Mouse (Mus musculus) embryonic facial prominence, embryonic 12.5 days (tissue): Measurements from ENCODE around the gene Gm1043. TPM values are rescaled to one million over a fixed set of nuclear protein-coding genes. Genes with fewer than 3 reads are reported as not detected.

Experiments used
- ATAC-seq: fragments of 200-750 bp; cut with Nextera tagmentation; 2 replicates; pipeline ENCODE4 v1.8.0; 2017; ENCODE audit not compliant: insufficient number of reproducible peaks, insufficient read depth, low FRiP score, low TSS enrichment
- H3K27ac ChIP-seq: fragments of 300-500 bp; sonication (generic); 2 replicates; pipeline ENCODE4 v1.5.1; 2016; ENCODE audit warnings: mild to moderate bottlenecking
- H3K27me3 ChIP-seq: fragments of 300-500 bp; sonication (generic); 2 replicates; pipeline ENCODE4 v1.6.1; 2016; ENCODE audit warnings: mild to moderate bottlenecking, moderate library complexity
- H3K36me3 ChIP-seq: fragments of 300-500 bp; sonication (generic); 2 replicates; pipeline ENCODE4 v1.6.1; 2016; ENCODE audit warnings: mild to moderate bottlenecking
- H3K4me1 ChIP-seq: fragments of 300-500 bp; sonication (generic); 2 replicates; pipeline ENCODE4 v1.6.1; 2016
- H3K4me2 ChIP-seq: fragments of 300-500 bp; sonication (generic); replicated peaks from 2 replicates; pipeline ENCODE4 v1.6.1; 2016; ENCODE audit warnings: mild to moderate bottlenecking, moderate library complexity
- H3K4me3 ChIP-seq: fragments of 300-500 bp; sonication (generic); 2 replicates; pipeline ENCODE4 v1.5.1; 2016; ENCODE audit warnings: mild to moderate bottlenecking
- H3K9ac ChIP-seq: fragments of 300-500 bp; sonication (generic); 2 replicates; pipeline ENCODE4 v1.6.1; 2016; ENCODE audit warnings: mild to moderate bottlenecking, moderate library complexity
- H3K9me3 ChIP-seq: fragments of 300-500 bp; sonication (generic); 2 replicates; pipeline ENCODE4 v1.6.1; 2016; ENCODE audit warnings: mild to moderate bottlenecking, moderate library complexity
- WGBS: fragments of 180-500 bp; shearing (Covaris S2); methylation state at CpG from one replicate; pipeline ENCODE4 v1.1.7; 2016; 5-methylcytosine and 5-hydroxymethylcytosine counted together
- polyA plus RNA-seq: library from polyadenylated mRNA; unstranded; fragments of >200 nt; fragmentation: Nextera tagmentation; extraction: Ambion mirVana; gene quantifications from 2 replicates; pipeline ENCODE4 v1.2.1, GENCODE M21; 2016

The Gm1043 gene
- polyA plus RNA-seq, 1 experiment from 2014 or later = not detected

- Histone ChIP-seq H3K9me3 (no peaks in the 10 kb centered on the region), H3K4me2 (no peak overlapping the region), H3K9ac (no peak overlapping the region), H3K27ac (no peak overlapping the region), H3K27me3 (no peaks in the 10 kb centered on the region), H3K36me3 (no peaks in the 10 kb centered on the region), H3K4me3 (no peak overlapping the region), H3K4me1 (no peaks in the 10 kb centered on the region)
- WGBS = 85% methylated on average over 9 of the region's 9 CpGs
- no peak for ATAC-seq
Measured at GRCm38 (mm10) chr5:37212938-37213708, 128.0 kb downstream of the Gm1043 start.

GRCm38 (mm10) chr5:37213709-37214103 lies 128.5 kb downstream of the Gm1043 start:
- no peaks in the 10 kb centered on the region for H3K4me1 ChIP-seq
- no peaks in the 10 kb centered on the region for H3K9me3 ChIP-seq
- H3K4me3 ChIP-seq = no peak overlapping the region
- H3K36me3 ChIP-seq = no peaks in the 10 kb centered on the region
- H3K27me3 ChIP-seq = no peaks in the 10 kb centered on the region
- no peak overlapping the region for H3K27ac ChIP-seq
- no peak overlapping the region for H3K4me2 ChIP-seq
- 73% methylated on average over 4 of the region's 4 CpGs for WGBS
- ATAC-seq = no peak
- no peak overlapping the region for H3K9ac ChIP-seq

- H3K4me1 ChIP-seq = no peaks in the 10 kb centered on the region
- no peaks in the 10 kb centered on the region for H3K9me3 ChIP-seq
- no peak overlapping the region for H3K9ac ChIP-seq
- no peaks in the 10 kb centered on the region for H3K27me3 ChIP-seq
- H3K36me3 ChIP-seq = no peaks in the 10 kb centered on the region
- no peak overlapping the region for H3K4me3 ChIP-seq
- no peak for ATAC-seq
- H3K4me2 ChIP-seq = no peak overlapping the region
- 84% methylated on average over 6 of the region's 6 CpGs for WGBS
- no peak overlapping the region for H3K27ac ChIP-seq
Measured at GRCm38 (mm10) chr5:37214614-37215013, 129.4 kb downstream of the Gm1043 start.

- Histone ChIP-seq H3K9ac (no peak overlapping the region), H3K36me3 (no peaks in the 10 kb centered on the region), H3K27me3 (no peaks in the 10 kb centered on the region), H3K9me3 (no peaks in the 10 kb centered on the region), H3K27ac (no peak overlapping the region), H3K4me3 (no peak overlapping the region), H3K4me2 (no peak overlapping the region), H3K4me1 (no peaks in the 10 kb centered on the region)
- 86% methylated on average over 7 of the region's 7 CpGs for WGBS
- ATAC-seq = no peak
Measured at GRCm38 (mm10) chr5:37215276-37215675, 130.1 kb downstream of the Gm1043 start.

GRCm38 (mm10) chr5:37219615-37220014 lies 134.4 kb downstream of the Gm1043 start:
- Histone ChIP-seq H3K4me3 (no peak overlapping the region), H3K27ac (no peak overlapping the region), H3K4me1 (no peaks in the 10 kb centered on the region), H3K9me3 (no peaks in the 10 kb centered on the region), H3K27me3 (no peaks in the 10 kb centered on the region), H3K9ac (no peak overlapping the region), H3K36me3 (no peaks in the 10 kb centered on the region), H3K4me2 (no peak overlapping the region)
- ATAC-seq = no peak
- WGBS = 44% methylated on average over 5 of the region's 5 CpGs

GRCm38 (mm10) chr5:37220575-37220974 lies 135.4 kb downstream of the Gm1043 start:
- Histone ChIP-seq H3K36me3 (no peaks in the 10 kb centered on the region), H3K4me1 (no peaks in the 10 kb centered on the region), H3K9ac (no peak overlapping the region), H3K4me3 (no peak overlapping the region), H3K9me3 (no peaks in the 10 kb centered on the region), H3K27me3 (no peaks in the 10 kb centered on the region), H3K4me2 (no peak overlapping the region), H3K27ac (no peak overlapping the region)
- ATAC-seq = no peak
- 89% methylated on average over 5 of the region's 5 CpGs for WGBS

- Histone ChIP-seq H3K36me3 (no peaks in the 10 kb centered on the region), H3K4me1 (no peaks in the 10 kb centered on the region), H3K9ac (no peak overlapping the region), H3K4me3 (no peak overlapping the region), H3K27ac (no peak overlapping the region), H3K9me3 (no peaks in the 10 kb centered on the region), H3K27me3 (no peaks in the 10 kb centered on the region), H3K4me2 (no peak overlapping the region)
- 62% methylated on average over 6 of the region's 6 CpGs for WGBS
- no peak for ATAC-seq
Measured at GRCm38 (mm10) chr5:37221563-37221962, 136.4 kb downstream of the Gm1043 start.

GRCm38 (mm10) chr5:37222316-37222715 lies 137.1 kb downstream of the Gm1043 start:
- no peaks in the 10 kb centered on the region for H3K36me3 ChIP-seq
- no peaks in the 10 kb centered on the region for H3K4me1 ChIP-seq
- no peak overlapping the region for H3K27ac ChIP-seq
- ATAC-seq = no peak
- no peak overlapping the region for H3K9ac ChIP-seq
- H3K4me3 ChIP-seq = no peak overlapping the region
- H3K4me2 ChIP-seq = no peak overlapping the region
- WGBS = 54% methylated on average over 8 of the region's 8 CpGs
- H3K27me3 ChIP-seq = no peaks in the 10 kb centered on the region
- H3K9me3 ChIP-seq = no peaks in the 10 kb centered on the region

- H3K9me3 ChIP-seq = no peaks in the 10 kb centered on the region
- WGBS = 84% methylated on average over 1 of the region's 1 CpGs
- H3K4me2 ChIP-seq = no peak overlapping the region
- no peaks in the 10 kb centered on the region for H3K36me3 ChIP-seq
- H3K9ac ChIP-seq = no peak overlapping the region
- ATAC-seq = no peak
- no peak overlapping the region for H3K27ac ChIP-seq
- no peak overlapping the region for H3K4me3 ChIP-seq
- no peaks in the 10 kb centered on the region for H3K4me1 ChIP-seq
- H3K27me3 ChIP-seq = no peaks in the 10 kb centered on the region; the same call in 1 of the 2 replicates
Measured at GRCm38 (mm10) chr5:37225708-37226107, 140.5 kb downstream of the Gm1043 start.

- WGBS = 59% methylated on average over 6 of the region's 6 CpGs
- no peaks in the 10 kb centered on the region for H3K9me3 ChIP-seq
- H3K9ac ChIP-seq = no peak overlapping the region
- H3K4me1 ChIP-seq = no peaks in the 10 kb centered on the region
- no peak overlapping the region for H3K4me2 ChIP-seq
- no peak for ATAC-seq
- no peak overlapping the region for H3K27ac ChIP-seq
- H3K27me3 ChIP-seq = no peaks in the 10 kb centered on the region; the same call in 1 of the 2 replicates
- H3K4me3 ChIP-seq = no peak overlapping the region
- H3K36me3 ChIP-seq = no peaks in the 10 kb centered on the region
Measured at GRCm38 (mm10) chr5:37227956-37228680, 142.9 kb downstream of the Gm1043 start.

GRCm38 (mm10) chr5:37228894-37229293 lies 143.7 kb downstream of the Gm1043 start:
- H3K4me3 ChIP-seq = no peak overlapping the region
- no peak overlapping the region for H3K9ac ChIP-seq
- H3K27ac ChIP-seq = no peak overlapping the region
- H3K36me3 ChIP-seq = no peaks in the 10 kb centered on the region
- H3K9me3 ChIP-seq = no peaks in the 10 kb centered on the region
- H3K4me1 ChIP-seq = no peaks in the 10 kb centered on the region
- ATAC-seq = peak; percentile 67; the same call in 1 of the 2 replicates
- H3K27me3 ChIP-seq = no peaks in the 10 kb centered on the region; the same call in 1 of the 2 replicates
- WGBS = 76% methylated on average over 7 of the region's 7 CpGs
- H3K4me2 ChIP-seq = no peak overlapping the region

- H3K4me1 ChIP-seq = no peaks in the 10 kb centered on the region
- no peak overlapping the region for H3K4me2 ChIP-seq
- ATAC-seq = no peak
- H3K4me3 ChIP-seq = no peak overlapping the region
- 52% methylated on average over 9 of the region's 9 CpGs for WGBS
- no peaks in the 10 kb centered on the region for H3K9me3 ChIP-seq
- no peaks in the 10 kb centered on the region for H3K36me3 ChIP-seq
- H3K27ac ChIP-seq = no peak overlapping the region
- H3K9ac ChIP-seq = no peak overlapping the region
- peaks cover 6% of the 10 kb centered on the region; the same call in 1 of the 2 replicates for H3K27me3 ChIP-seq
Measured at GRCm38 (mm10) chr5:37233010-37233557, 147.9 kb downstream of the Gm1043 start.
